Comparison of ENCODE assay signal across 23 mouse cellular contexts in genomic region chr15:46125718-46126373, GRCm38 (mm10).
"Had no signal": no experiment of that assay in that cellular context is flagged by ENCODE, and none has a peak within 500 bp of the region (broad histone marks: within the 10 kb centered on the region; RNA-seq: fewer than 3 reads in every experiment).

No protein-coding gene starts in this region.

- H3K27me3 ChIP-seq: intestine, embryonic 15.5 days; limb, embryonic 12.5 days; liver, embryonic 12.5 days; liver, embryonic 15.5 days; lung, embryonic 15.5 days; midbrain, embryonic 13.5 days; neural tube, embryonic 13.5 days had no signal

- ATAC-seq: intestine, embryonic 15.5 days; liver, embryonic 12.5 days; midbrain, embryonic 13.5 days; midbrain, embryonic 16.5 days had no signal

- DNase-seq: kidney, adult 11 months; kidney, adult 8-10 months; kidney, postnatal 25 days; layer of hippocampus, adult 9-11 months; layer of hippocampus, postnatal 36 days; liver; lung, adult 18-20 months; lung, postnatal 10 days; lung, postnatal 36 days; thymus, adult 18-20 months; thymus, postnatal 4 days had no signal

- H3K36me3 ChIP-seq: intestine, embryonic 15.5 days; limb, embryonic 12.5 days; liver, embryonic 12.5 days; liver, embryonic 15.5 days; lung, embryonic 15.5 days; midbrain, embryonic 10.5 days; midbrain, embryonic 13.5 days; neural tube, embryonic 13.5 days had no signal

- H3K9me3 ChIP-seq: intestine, embryonic 15.5 days; limb, embryonic 12.5 days; liver, embryonic 12.5 days; liver, embryonic 15.5 days; lung, embryonic 15.5 days; midbrain, embryonic 10.5 days; midbrain, embryonic 13.5 days; neural tube, embryonic 13.5 days had no signal

- H3K27ac ChIP-seq: intestine, embryonic 15.5 days; layer of hippocampus, adult 2 months; left cerebral cortex, adult 2 months; limb, embryonic 12.5 days; liver, embryonic 12.5 days; liver, embryonic 15.5 days; lung, embryonic 15.5 days; midbrain, embryonic 10.5 days; midbrain, embryonic 13.5 days; neural tube, embryonic 13.5 days had no signal

- H3K4me1 ChIP-seq: intestine, embryonic 15.5 days; limb, embryonic 12.5 days; liver, embryonic 12.5 days; liver, embryonic 15.5 days; lung, embryonic 15.5 days; midbrain, embryonic 10.5 days; midbrain, embryonic 13.5 days; neural tube, embryonic 13.5 days had no signal

- H3K4me3 ChIP-seq: intestine, embryonic 15.5 days; layer of hippocampus, adult 2 months; left cerebral cortex, adult 2 months; limb, embryonic 12.5 days; liver, embryonic 12.5 days; liver, embryonic 15.5 days; lung, embryonic 15.5 days; midbrain, embryonic 10.5 days; midbrain, embryonic 13.5 days; myocyte; neural tube, embryonic 13.5 days had no signal

- H3K9ac ChIP-seq: intestine, embryonic 15.5 days; limb, embryonic 12.5 days; liver, embryonic 12.5 days; liver, embryonic 15.5 days; lung, embryonic 15.5 days; midbrain, embryonic 13.5 days; neural tube, embryonic 13.5 days had no signal

- H3K4me2 ChIP-seq: intestine, embryonic 15.5 days; limb, embryonic 12.5 days; liver, embryonic 12.5 days; liver, embryonic 15.5 days; lung, embryonic 15.5 days; midbrain, embryonic 13.5 days; neural tube, embryonic 13.5 days had no signal
